Mouse (Mus musculus) frontal cortex, postnatal 25 days (tissue): ENCODE data around the gene Arhgap10.

Experiments
- DNase-seq, 2 experiments: peaks; one replicate each; pipeline ENCODE4 v3.0.0; 2022; ENCODE audit warnings: low spot score in 2 of 2

The Arhgap10 gene

GRCm38 (mm10) chr8:77516845-77517244 lies 908 bp downstream of the Arhgap10 start:
- DNase-seq: no peak

- DNase-seq: no peak
Observed at GRCm38 (mm10) chr8:77515786-77516185, 2.0 kb downstream of the Arhgap10 start.

GRCm38 (mm10) chr8:77515201-77515600 lies 2.6 kb downstream of the Arhgap10 start:
- DNase-seq: no peak

GRCm38 (mm10) chr8:77511750-77512493 lies 5.8 kb downstream of the Arhgap10 start:
- no peak for DNase-seq

GRCm38 (mm10) chr8:77510426-77510825 lies 7.3 kb downstream of the Arhgap10 start:
- DNase-seq: no peak

GRCm38 (mm10) chr8:77509044-77509443 lies 8.7 kb downstream of the Arhgap10 start:
- DNase-seq: no peak

GRCm38 (mm10) chr8:77507510-77508035 lies 10.2 kb downstream of the Arhgap10 start:
- DNase-seq: no peak

- no peak for DNase-seq
Observed at GRCm38 (mm10) chr8:77506539-77506938, 11.2 kb downstream of the Arhgap10 start.

GRCm38 (mm10) chr8:77502547-77502946 lies 15.2 kb downstream of the Arhgap10 start:
- DNase-seq: no peak

GRCm38 (mm10) chr8:77501131-77501530 lies 16.6 kb downstream of the Arhgap10 start:
- no peak for DNase-seq

- DNase-seq: no peak
Observed at GRCm38 (mm10) chr8:77500264-77500663, 17.5 kb downstream of the Arhgap10 start.

GRCm38 (mm10) chr8:77497442-77497841 lies 20.3 kb downstream of the Arhgap10 start:
- no peak for DNase-seq

GRCm38 (mm10) chr8:77496253-77496652 lies 21.5 kb downstream of the Arhgap10 start:
- no peak for DNase-seq

- no peak for DNase-seq
Observed at GRCm38 (mm10) chr8:77494376-77495328, 23.1 kb downstream of the Arhgap10 start.

GRCm38 (mm10) chr8:77492356-77493058 lies 25.2 kb downstream of the Arhgap10 start:
- DNase-seq: peak in 1 of 2 experiments; percentile 31

GRCm38 (mm10) chr8:77491231-77491923 lies 26.4 kb downstream of the Arhgap10 start:
- no peak for DNase-seq

GRCm38 (mm10) chr8:77490095-77490781 lies 27.5 kb downstream of the Arhgap10 start:
- DNase-seq: peak in 1 of 2 experiments; percentile 19

- no peak for DNase-seq
Observed at GRCm38 (mm10) chr8:77489235-77489634, 28.5 kb downstream of the Arhgap10 start.

GRCm38 (mm10) chr8:77488215-77488606 lies 29.5 kb downstream of the Arhgap10 start:
- no peak for DNase-seq

- DNase-seq: no peak
Observed at GRCm38 (mm10) chr8:77487590-77488214, 30.1 kb downstream of the Arhgap10 start.
